Mouse (Mus musculus): ENCODE measurements around the gene Cog7. TPM values are rescaled to one million over a fixed set of nuclear protein-coding genes. Genes with fewer than 3 reads are reported as not detected.

The Cog7 gene
- total RNA-seq, 2 experiments from 2014 or later: 12.2 to 14.0 TPM

DNA sequence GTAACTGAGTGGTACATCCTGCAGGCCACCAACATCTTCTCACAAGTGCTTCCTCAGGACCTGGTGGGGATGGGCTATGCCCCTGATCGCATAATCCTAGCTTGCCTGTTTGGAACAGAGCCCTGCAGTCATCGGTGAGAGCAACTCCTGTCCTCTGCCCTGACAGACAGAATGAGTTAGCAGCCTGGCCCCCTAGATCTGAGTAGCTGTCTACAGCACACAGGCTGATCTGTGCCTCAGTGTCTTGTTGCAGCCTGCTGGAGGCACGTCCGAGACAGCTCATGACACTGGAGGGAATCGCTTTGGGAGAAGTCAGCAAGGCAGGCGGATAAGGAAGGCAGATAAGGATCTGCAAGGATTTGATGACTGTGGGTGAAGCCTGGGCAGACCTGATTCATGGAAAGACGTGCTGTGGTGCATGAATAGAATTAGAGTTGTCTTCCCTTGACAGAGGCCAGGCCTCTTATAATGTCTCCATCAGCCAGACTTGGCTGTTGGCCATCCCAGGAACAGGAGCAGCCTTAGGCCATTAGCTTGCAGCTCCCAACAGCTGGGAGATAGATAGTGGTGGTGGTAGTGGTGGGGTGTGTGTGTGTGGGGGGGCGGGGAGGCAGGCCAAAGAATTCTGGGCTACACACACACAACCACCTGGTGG lies 78.6 kb downstream of the Cog7 start:
- DNase-seq (ENCODE audit: low spot score in 2 of 2): no peak

- DNase-seq (ENCODE audit: low spot score in 2 of 2): no peak
These were observed 81.6 kb downstream of the Cog7 start for GRCm38 (mm10) chr7:121899940-121900339.

DNA sequence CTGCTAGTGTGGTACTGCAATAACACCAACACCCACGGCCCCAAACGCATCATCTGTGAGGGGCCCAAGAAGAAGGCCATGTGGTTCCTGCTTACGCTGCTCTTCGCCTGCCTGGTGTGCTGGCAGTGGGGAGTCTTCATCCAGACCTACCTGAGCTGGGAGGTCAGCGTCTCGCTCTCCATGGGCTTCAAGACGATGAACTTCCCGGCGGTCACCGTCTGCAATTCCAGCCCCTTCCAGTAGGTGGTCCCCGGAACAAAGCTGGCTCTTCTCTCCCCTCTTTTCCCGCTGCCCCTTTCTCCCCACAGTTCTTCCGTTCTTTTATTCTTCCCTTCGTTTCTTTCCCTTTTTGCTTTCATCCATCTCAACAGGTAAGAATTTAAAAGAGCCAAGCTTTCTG lies 82.2 kb downstream of the Cog7 start:
- DNase-seq (ENCODE audit: low spot score in 2 of 2): no peak

- DNase-seq (ENCODE audit: low spot score in 2 of 2): no peak
These were observed 84.8 kb downstream of the Cog7 start for GRCm38 (mm10) chr7:121896689-121897088.

GRCm38 (mm10) chr7:121890636-121891360 lies 90.7 kb downstream of the Cog7 start:
- no peak for DNase-seq (ENCODE audit: low spot score in 2 of 2)

DNA sequence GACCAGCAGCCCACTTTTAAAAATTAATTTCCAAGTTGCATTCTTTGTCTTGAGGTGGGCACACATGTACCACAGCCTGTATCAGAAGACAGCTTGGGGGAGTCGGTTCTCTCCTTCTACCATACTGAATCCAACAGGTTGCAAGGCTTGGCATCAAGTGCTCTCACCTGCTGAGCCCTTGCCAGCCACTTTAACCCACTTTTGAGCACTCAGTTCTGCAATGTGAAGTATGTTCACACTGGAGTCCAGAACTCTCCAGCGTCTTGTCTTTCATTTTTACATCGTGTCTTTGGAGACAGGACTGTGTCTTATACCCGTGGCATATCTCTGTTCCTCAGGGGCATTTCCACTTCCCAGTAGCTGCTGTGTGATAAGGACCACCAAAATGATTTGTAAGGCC lies 101.3 kb downstream of the Cog7 start:
- DNase-seq (ENCODE audit: low spot score in 2 of 2): no peak

- DNase-seq (ENCODE audit: low spot score in 2 of 2): no peak
These were observed 106.7 kb downstream of the Cog7 start for GRCm38 (mm10) chr7:121874784-121875183.

GRCm38 (mm10) chr7:121873998-121874397 lies 107.5 kb downstream of the Cog7 start:
- no peak for DNase-seq (ENCODE audit: low spot score in 2 of 2)

- DNase-seq (ENCODE audit: low spot score in 2 of 2): no peak
These were observed 109.9 kb downstream of the Cog7 start for GRCm38 (mm10) chr7:121871631-121872030.

DNA sequence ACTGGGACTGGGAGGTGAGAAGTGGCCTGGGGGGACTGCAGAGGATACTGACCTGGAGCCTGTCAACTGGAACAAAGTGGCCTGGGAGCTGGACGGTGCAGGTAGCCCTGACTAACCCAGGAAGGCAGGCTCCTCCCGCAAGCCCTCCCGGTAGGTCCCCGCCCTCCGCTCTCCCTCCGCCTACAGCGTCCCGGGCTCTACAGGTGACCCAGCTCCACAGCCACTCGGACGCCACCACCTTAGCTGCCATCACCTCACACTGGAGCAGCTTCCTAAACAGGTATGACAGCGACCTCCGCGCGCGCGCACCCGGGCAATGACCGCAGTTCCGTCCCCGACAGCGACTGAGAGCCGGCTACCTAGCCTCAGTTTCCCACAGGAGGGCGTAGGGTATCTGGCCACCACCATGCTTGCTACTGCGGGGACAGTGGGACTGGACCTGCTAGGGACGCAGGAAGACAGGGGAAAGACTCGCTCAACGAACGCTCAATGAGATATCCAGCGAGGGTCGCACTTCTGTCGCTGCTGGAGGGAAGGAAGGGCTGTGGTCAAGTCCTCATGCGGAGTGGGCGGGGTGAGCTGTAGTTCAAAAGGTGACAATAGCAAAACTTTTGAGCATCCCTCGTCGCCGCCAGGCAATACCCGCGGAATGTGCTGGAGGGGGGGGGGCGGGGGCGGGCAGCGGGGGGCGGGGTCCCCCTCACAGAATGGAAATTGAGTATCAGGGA lies 116.5 kb downstream of the Cog7 start, which contains the start of gene Scnn1b:
Scnn1b (plus strand) TSS at position 181 of the 728 bp plus-strand sequence.
- no peak for DNase-seq (ENCODE audit: low spot score in 2 of 2)

DNA sequence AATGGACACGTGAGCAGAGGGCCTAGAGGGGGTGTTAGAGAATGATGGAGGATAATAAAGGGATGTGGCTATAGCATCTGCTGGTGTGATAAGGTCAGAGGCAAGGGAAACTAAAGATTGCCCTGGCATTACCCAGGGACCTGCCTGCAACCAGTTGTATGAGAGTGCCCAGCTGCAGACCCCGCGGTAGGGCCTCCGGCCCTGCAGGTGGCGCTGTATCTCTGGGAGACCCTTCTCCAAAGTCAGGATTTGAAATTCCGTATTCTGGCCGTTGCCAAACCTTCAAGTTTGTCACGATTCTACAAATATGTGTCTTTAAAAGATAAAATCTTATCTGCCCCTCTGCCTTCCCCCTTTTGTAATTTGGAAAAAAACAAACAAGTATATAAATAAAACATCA lies 122.6 kb downstream of the Cog7 start:
- no peak for DNase-seq (ENCODE audit: low spot score in 2 of 2)

DNA sequence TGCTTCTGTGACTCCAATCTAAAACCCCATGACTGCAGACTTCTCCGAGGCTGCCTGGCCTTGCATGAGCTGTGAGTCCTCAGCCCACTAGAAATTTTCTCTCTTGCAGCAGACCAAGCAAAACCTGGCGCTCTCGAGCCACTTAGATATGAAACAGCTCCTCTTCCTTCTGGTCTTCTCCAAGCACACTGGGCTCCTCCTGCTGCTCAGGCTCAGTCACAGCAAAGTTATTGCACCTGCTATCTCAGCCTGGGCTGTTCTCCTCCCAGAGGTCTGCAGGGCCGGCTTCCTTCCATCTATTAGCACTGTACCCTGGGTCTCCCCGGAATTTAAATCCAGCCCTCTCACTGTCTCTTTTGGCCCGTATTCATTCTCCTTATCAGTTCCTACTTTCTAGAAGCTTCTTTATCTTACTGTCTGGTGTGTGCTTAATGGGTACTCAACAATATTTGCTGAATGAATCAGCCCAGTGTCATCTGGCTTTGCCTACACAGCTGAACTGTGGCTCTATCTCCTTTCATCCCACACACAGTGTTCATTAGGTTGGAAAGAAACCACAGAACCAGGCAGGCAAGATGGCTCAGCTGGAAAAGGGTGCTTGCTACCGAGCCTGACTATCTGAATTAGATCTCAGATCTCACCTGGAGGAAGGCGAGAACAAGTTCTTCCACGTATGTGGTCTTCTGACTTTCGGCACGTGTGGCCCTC lies 124.2 kb downstream of the Cog7 start:
- DNase-seq (ENCODE audit: low spot score in 2 of 2): no peak

- DNase-seq (ENCODE audit: low spot score in 2 of 2): no peak
These were observed 132.9 kb downstream of the Cog7 start for GRCm38 (mm10) chr7:121848537-121849168.

- DNase-seq (ENCODE audit: low spot score in 2 of 2): no peak
These were observed 135.5 kb downstream of the Cog7 start for GRCm38 (mm10) chr7:121845964-121846363.

- DNase-seq (ENCODE audit: low spot score in 2 of 2): no peak
These were observed 139.3 kb downstream of the Cog7 start for GRCm38 (mm10) chr7:121842234-121842633.

DNA sequence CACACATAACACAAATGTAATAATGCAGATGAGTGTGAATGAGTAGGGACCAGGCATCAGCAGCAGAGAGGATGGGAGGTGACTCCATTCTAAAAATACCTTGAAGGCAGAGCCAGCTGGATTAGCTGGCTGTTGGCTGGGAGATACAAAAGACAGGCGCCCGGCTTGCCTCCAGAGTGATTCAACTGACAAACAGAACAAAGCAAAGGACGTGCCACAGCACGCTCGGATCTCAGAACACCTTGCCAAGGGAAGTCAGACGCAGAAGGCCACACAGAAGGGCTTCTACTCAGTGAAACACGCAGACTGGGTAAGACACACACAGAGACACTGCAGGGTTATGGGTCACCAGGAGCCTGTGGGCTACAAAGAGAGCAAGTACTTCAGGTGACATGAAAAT lies 140.7 kb downstream of the Cog7 start:
- no peak for DNase-seq (ENCODE audit: low spot score in 2 of 2)

DNA sequence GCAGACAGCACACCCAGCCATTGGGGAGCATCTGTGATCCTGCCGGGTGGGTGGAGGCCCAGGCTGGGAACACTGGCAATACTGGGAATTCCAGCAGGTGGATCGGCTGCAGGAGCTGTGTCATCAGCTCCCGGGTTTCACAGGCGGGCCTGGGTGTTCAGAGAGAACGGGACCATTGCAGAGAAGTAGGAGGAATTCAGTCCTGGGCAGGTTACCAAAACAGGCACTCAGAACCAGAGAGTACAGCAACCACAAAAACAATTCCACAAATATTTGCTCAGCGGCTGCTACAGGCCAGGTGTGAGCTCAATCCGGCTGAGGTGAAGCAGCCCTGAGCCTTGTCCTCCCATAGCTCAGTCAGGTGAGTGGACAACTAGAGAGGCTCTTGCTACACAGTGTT lies 144.7 kb downstream of the Cog7 start:
- DNase-seq (ENCODE audit: low spot score in 2 of 2): no peak

DNA sequence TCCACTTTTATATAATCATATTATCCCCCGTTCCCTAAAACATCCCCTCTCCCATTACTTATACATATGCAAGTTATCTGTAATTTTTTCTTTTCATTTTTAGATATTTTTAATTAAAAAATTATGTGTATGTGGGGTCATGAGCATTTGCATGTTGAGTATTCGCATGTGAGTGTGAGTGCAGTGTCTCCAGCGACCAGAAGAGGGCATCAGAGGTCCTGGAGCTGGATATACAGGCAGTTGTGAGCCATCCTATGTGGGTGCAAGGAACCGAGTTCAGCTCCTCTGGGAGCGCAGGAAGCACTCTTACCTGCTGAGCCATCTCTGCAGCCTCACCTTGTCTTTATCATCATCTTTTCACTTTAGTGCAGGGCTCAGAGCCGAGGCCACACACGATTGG lies 146.1 kb downstream of the Cog7 start:
- DNase-seq (ENCODE audit: low spot score in 2 of 2): no peak

Data from gastrocnemius, postnatal 4 days (tissue).